Mouse (Mus musculus) cerebellum, adult 2 months (tissue): ENCODE measurements around the gene Nanos1.

Experiments
- CTCF ChIP-seq: fragments of 200-500 bp; IDR thresholded peaks from 2 replicates; pipeline ENCODE4 v1.5.1; 2011; ENCODE audit warnings: low read depth, mild to moderate bottlenecking, control low read depth, low read length, moderate library complexity, borderline replicate concordance; ENCODE audit not compliant: insufficient read depth
- POLR2A ChIP-seq: fragments of 200-500 bp; IDR thresholded peaks from 2 replicates; pipeline ENCODE4 v1.6.1; 2011; ENCODE audit warnings: low read length, control low read depth, borderline replicate concordance; ENCODE audit not compliant: insufficient read depth

DNA sequence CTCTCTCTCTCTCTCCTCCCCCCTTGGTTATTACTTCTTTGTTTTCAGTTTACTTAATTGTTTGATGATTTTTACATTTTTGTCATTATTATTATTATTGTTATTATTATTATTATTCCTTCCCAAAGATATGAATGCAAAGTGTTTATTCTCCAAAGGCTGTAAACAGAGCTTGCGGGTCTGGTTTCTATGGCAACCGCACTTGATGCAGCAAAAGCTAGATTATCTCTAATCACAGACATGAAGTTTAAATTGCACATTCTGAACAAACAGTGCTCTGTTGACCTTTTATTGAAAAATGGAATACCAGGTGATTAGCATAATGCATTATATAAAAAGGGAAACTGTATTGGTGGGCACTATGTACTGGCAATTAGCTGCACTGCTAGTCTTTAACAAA, 39.4 kb upstream of the Nanos1 start:
- TF ChIP-seq CTCF (no peak), POLR2A (no peak)
